Mouse (Mus musculus) urinary bladder, adult 18-20 months (tissue): Measurements from ENCODE around the gene Col6a1.

ENCODE experiments used
- DNase-seq, 2 experiments: peaks; one replicate each; pipeline ENCODE4 v3.0.0; 2022; ENCODE audit warnings: low spot score in 2 of 2, mixed read lengths in 2 of 2

Gene Col6a1

GRCm38 (mm10) chr10:76680758-76681650 is 45.0 kb downstream of the Col6a1 start:
- DNase-seq, result no peak

DNA sequence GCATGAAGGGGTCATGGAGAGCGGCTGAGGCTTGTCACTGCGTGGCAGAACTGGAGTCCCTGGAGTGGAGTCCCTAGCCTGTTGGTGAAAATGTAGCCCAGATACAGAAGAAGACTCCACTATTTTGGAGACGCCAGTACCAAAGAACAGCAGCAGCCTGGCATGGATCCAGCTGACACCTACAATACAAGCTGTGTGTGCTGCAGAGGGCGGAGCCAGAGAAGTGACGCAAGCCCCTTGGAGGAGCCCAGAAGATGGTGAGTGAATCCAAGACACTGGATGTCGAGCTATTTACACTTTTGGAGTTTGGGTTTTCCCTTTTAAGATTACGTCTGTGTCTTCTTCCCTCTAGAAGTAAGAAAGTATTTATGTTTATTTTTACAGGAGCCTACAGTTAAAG is 47.8 kb downstream of the Col6a1 start:
- DNase-seq, result peak in 1 of 2 experiments; percentile 50

DNA sequence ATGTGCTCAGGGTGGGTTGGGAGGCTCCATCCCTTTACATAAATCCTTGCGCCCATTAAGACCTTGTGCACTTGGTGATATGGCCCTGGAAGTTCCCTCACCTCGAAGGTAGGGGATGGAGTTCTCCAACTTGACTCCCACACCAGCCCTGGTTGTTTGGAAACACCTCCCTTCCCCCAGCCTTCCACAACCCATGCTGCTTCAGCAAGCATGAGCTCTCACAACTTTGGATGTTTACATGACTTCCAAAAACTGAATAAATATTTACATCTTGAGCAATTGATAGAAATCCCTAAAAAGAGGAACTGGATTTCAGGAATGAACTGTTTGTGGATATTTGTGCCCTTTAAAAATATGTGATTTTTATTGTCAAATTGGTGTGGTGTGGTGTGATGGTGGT is 50.7 kb downstream of the Col6a1 start:
- no peak for DNase-seq

DNA sequence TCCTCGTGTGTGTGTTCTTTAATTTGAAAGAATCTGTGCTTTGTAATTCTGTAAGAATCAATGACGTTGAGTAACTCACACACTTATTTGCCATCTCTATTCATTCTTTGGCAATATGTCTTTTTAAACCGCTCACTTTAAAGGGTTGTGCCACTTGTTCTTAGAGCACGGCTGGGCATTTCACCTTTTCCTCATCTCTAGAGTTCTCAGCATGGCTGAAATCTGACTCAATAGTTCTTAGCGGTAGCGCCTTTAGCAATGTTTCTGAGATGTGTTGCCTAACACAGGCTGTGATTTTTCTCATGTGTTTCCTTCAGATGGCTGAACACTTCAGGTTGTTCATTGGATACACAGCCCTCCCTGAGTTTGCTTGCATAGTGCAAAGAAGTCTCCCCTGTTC is 51.4 kb downstream of the Col6a1 start:
- DNase-seq, result no peak

GRCm38 (mm10) chr10:76671939-76672338 is 54.0 kb downstream of the Col6a1 start:
- DNase-seq, result no peak

GRCm38 (mm10) chr10:76668947-76669284 is 57.1 kb downstream of the Col6a1 start:
- DNase-seq, result peak in 1 of 2 experiments; percentile 63

GRCm38 (mm10) chr10:76668261-76668946 is 57.6 kb downstream of the Col6a1 start:
- DNase-seq, result no peak

- DNase-seq, result no peak
Observed at GRCm38 (mm10) chr10:76667197-76667805, 58.7 kb downstream of the Col6a1 start.

- no peak for DNase-seq
Observed at GRCm38 (mm10) chr10:76665551-76665950, 60.4 kb downstream of the Col6a1 start.

DNA sequence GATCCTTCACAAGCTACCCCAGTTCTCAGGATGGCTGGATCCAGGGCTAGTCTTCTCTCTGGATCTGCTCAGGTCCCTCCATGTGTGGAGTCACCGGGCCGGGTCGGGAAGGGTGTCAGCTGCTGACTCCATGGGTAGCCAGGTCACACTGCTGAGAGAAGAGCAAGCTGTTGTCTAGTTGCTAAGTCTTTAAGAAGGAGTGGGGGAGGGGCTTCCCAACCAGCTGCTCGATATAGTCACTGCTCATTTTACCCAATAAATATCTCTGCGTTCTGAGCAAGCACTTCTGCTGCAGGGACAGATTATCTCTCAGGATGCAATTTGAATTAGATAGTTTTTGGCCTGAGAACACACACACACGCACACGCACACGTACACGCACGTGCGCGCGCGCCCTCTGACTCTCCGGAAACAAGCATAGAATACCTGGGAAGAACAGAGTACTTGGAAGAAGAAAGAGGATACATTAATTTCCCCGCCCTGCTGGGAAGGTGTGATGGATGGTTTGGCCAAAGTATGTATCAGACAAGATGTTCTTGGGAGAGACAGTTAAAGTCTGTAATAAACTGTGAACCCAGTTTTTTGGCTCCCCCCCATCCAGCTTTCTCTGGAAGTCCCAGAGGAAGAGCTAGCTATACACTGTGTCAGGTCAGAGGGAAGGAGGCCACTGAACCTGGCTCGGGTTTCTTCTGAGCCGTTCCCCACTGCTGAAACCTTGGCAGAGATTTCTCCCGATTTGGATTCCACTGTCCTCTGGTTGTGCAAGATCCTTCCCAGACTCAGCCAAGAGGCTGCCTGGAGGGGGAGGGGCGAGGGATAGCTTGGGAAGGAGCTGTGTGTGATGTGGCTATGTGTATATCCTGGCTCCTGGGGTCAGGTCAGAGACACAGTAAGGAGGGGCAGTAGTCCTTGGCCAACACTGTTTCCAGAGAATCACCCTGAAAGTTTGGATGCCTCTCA is 61.5 kb downstream of the Col6a1 start:
- peak in 1 of 2 experiments; percentile 85 for DNase-seq
